Mouse (Mus musculus) midbrain, embryonic 11.5 days (tissue): ENCODE data around the gene Rai14. TPM values are rescaled to one million over a fixed set of nuclear protein-coding genes. Genes with fewer than 3 reads are reported as not detected.

Experiments used
- ATAC-seq: fragments of 200-750 bp; cut with Nextera tagmentation; 2 replicates; pipeline ENCODE4 v1.8.0; 2017; ENCODE audit warnings: moderate TSS enrichment, moderate library complexity; ENCODE audit not compliant: low FRiP score
- DNase-seq: peaks from one replicate; pipeline ENCODE4 v3.0.0; 2015; ENCODE audit warnings: low spot score; ENCODE audit errors: missing footprints
- H3K27ac ChIP-seq: fragments of 300-500 bp; sonication (generic); 2 replicates; pipeline ENCODE4 v1.5.1; 2014; ENCODE audit warnings: low read depth, low read length
- H3K27me3 ChIP-seq: fragments of 300-500 bp; sonication (generic); 2 replicates; pipeline ENCODE4 v1.6.1; 2014; ENCODE audit warnings: mild to moderate bottlenecking, low read length, moderate library complexity, mixed read lengths; ENCODE audit not compliant: control insufficient read depth, insufficient read depth
- H3K36me3 ChIP-seq: fragments of 300-500 bp; sonication (generic); 2 replicates; pipeline ENCODE4 v1.6.1; 2014; ENCODE audit warnings: mild to moderate bottlenecking, low read length, moderate library complexity, mixed read lengths; ENCODE audit not compliant: control insufficient read depth, insufficient read depth
- H3K4me1 ChIP-seq: fragments of 300-500 bp; sonication (generic); 2 replicates; pipeline ENCODE4 v1.6.1; 2014; ENCODE audit warnings: low read length; ENCODE audit not compliant: control insufficient read depth, insufficient read depth
- H3K4me2 ChIP-seq: fragments of 300-500 bp; sonication (generic); 2 replicates; pipeline ENCODE4 v1.6.1; 2014; ENCODE audit warnings: mild to moderate bottlenecking, moderate library complexity
- H3K4me3 ChIP-seq: fragments of 300-500 bp; sonication (generic); 2 replicates; pipeline ENCODE4 v1.5.1; 2014; ENCODE audit warnings: low read depth, low read length
- H3K9ac ChIP-seq: fragments of 300-500 bp; sonication (generic); 2 replicates; pipeline ENCODE4 v1.6.1; 2014; ENCODE audit warnings: low read length
- H3K9me3 ChIP-seq: fragments of 300-500 bp; sonication (generic); 2 replicates; pipeline ENCODE4 v1.6.1; 2016; ENCODE audit warnings: low read length; ENCODE audit not compliant: control insufficient read depth
- WGBS: fragments of 180-500 bp; shearing (Covaris S2); extraction: QIAGEN DNeasy Blood & Tissue Kit; methylation state at CpG from one replicate; pipeline ENCODE4 v1.1.7; 2014; 5-methylcytosine and 5-hydroxymethylcytosine counted together
- polyA plus RNA-seq: library from polyadenylated mRNA; unstranded; fragments of >200 nt; fragmentation: Nextera tagmentation; extraction: Ambion mirVana; gene quantifications from 2 replicates; pipeline ENCODE4 v1.2.1, GENCODE M21; 2014

The Rai14 gene
- polyA plus RNA-seq, 1 experiment from 2014 or later: 74.7 TPM

DNA sequence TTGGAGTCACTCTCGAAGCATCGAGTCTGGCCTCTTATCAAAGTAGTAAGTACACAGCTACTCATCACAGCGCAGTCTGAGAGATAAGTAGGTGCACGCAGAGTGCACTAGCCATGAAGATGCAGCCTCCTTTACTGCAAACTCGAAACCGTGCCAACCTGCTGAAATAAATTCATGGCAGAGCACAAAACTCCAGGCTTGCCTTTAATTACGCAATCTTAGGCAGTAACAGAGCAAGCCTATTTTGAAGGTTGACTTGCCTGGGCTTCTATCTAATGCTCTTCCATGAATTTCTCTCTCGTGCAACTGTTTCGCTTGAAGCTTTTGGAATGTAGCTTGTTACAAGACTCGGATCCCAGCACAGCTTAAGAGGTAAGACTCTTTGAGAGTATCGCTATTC is 25.1 kb downstream of the Rai14 start:
- no peaks in the 10 kb centered on the region for H3K4me1 ChIP-seq
- H3K36me3 ChIP-seq: peaks cover 3% of the 10 kb centered on the region; the same call in 1 of the 2 replicates
- 93% methylated on average over 11 of the region's 11 CpGs for WGBS
- H3K4me3 ChIP-seq: no peak overlapping the region
- no peak overlapping the region for H3K27ac ChIP-seq
- H3K9me3 ChIP-seq: no peaks in the 10 kb centered on the region
- H3K27me3 ChIP-seq: no peaks in the 10 kb centered on the region
- no peak overlapping the region for H3K4me2 ChIP-seq
- ATAC-seq (no peak), DNase-seq (no peak)
- H3K9ac ChIP-seq: no peak overlapping the region

GRCm38 (mm10) chr15:10688686-10689085 is 25.7 kb downstream of the Rai14 start:
- DNase-seq: no peak
- H3K4me3 ChIP-seq: no peak overlapping the region
- no peaks in the 10 kb centered on the region for H3K9me3 ChIP-seq
- WGBS: 86% methylated on average over 5 of the region's 5 CpGs
- H3K4me2 ChIP-seq: no peak overlapping the region
- peaks cover 3% of the 10 kb centered on the region; the same call in 1 of the 2 replicates for H3K36me3 ChIP-seq
- no peaks in the 10 kb centered on the region for H3K4me1 ChIP-seq
- no peak overlapping the region for H3K9ac ChIP-seq
- ATAC-seq: no peak
- H3K27ac ChIP-seq: no peak overlapping the region
- H3K27me3 ChIP-seq: no peaks in the 10 kb centered on the region

DNA sequence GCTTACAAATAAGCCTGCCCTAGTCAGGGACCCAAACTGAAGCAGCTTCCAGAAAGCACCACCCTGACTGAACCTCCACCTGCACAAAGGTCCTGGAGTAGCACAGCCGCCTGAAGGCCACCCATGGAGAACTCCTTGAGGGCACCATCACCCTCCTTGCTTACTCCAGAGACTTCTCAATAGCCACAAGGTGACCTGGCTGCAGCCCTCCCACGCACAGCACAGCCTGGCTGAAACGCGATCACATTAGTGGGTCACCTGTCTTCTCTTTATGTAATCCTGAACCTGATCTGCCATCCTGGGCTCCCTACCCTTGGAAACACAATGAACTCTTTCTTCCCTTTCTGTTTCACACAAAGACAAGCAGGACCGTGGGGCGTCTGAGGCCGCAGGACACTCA is 27.1 kb downstream of the Rai14 start:
- Histone ChIP-seq H3K36me3 (peaks cover 3% of the 10 kb centered on the region; the same call in 1 of the 2 replicates), H3K9me3 (no peaks in the 10 kb centered on the region), H3K9ac (no peak overlapping the region), H3K4me2 (no peak overlapping the region), H3K27ac (no peak overlapping the region), H3K27me3 (no peaks in the 10 kb centered on the region), H3K4me3 (no peak overlapping the region), H3K4me1 (no peaks in the 10 kb centered on the region)
- DNase-seq (no peak), ATAC-seq (no peak)
- 71% methylated on average over 7 of the region's 7 CpGs for WGBS

GRCm38 (mm10) chr15:10685692-10686430 is 28.6 kb downstream of the Rai14 start:
- WGBS: 93% methylated on average over 14 of the region's 14 CpGs
- ATAC-seq: no peak
- Histone ChIP-seq H3K4me2 (no peak overlapping the region), H3K4me1 (no peaks in the 10 kb centered on the region), H3K36me3 (peaks cover 3% of the 10 kb centered on the region; the same call in 1 of the 2 replicates), H3K9me3 (no peaks in the 10 kb centered on the region), H3K4me3 (no peak overlapping the region), H3K27me3 (no peaks in the 10 kb centered on the region), H3K9ac (no peak overlapping the region), H3K27ac (no peak overlapping the region)
- DNase-seq: no peak

DNA sequence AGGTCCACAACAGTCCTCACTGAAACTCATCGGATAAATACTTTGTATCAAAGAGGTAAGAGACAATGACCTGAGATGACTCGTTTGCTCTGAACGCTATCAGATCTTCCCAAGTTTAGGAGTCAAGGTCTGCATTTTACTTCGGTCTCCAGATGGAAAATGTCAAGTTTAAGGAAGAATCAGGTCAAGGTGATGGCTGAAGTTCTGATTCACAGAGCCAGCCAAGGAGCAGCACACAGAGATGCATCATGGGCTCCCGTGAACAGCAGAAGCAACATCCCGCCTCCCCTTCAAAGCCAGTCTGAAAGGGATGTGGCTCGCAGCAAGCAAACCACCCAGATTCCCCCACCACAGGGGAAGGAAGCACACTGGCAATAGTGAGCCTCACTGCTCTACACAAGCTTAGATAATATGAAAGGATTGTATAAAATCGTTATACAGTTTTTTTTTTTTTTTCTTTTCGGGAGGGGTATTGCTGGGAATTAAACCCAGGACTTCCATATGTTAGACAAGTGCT is 30.7 kb downstream of the Rai14 start:
- Histone ChIP-seq H3K9me3 (no peaks in the 10 kb centered on the region), H3K27ac (no peak overlapping the region), H3K36me3 (peaks cover 3% of the 10 kb centered on the region; the same call in 1 of the 2 replicates), H3K4me3 (no peak overlapping the region), H3K4me1 (no peaks in the 10 kb centered on the region), H3K27me3 (no peaks in the 10 kb centered on the region), H3K9ac (no peak overlapping the region), H3K4me2 (no peak overlapping the region)
- DNase-seq (no peak), ATAC-seq (no peak)
- 91% methylated on average over 9 of the region's 9 CpGs for WGBS

GRCm38 (mm10) chr15:10680514-10680913 is 33.9 kb downstream of the Rai14 start:
- no peak overlapping the region for H3K4me2 ChIP-seq
- WGBS: 95% methylated on average over 5 of the region's 5 CpGs

GRCm38 (mm10) chr15:10679571-10679970 is 34.9 kb downstream of the Rai14 start:
- no peaks in the 10 kb centered on the region for H3K4me1 ChIP-seq
- ATAC-seq: no peak
- H3K4me3 ChIP-seq: no peak overlapping the region
- H3K9ac ChIP-seq: no peak overlapping the region
- no peaks in the 10 kb centered on the region for H3K36me3 ChIP-seq
- no peak overlapping the region for H3K4me2 ChIP-seq
- 83% methylated on average over 4 of the region's 4 CpGs for WGBS
- H3K27ac ChIP-seq: no peak overlapping the region
- no peaks in the 10 kb centered on the region for H3K9me3 ChIP-seq
- no peak for DNase-seq
- H3K27me3 ChIP-seq: no peaks in the 10 kb centered on the region

More at GRCm38 (mm10) chr15:10680514-10680913, 33.9 kb downstream of the Rai14 start:
- H3K36me3 ChIP-seq: no peaks in the 10 kb centered on the region
- no peaks in the 10 kb centered on the region for H3K4me1 ChIP-seq
- no peaks in the 10 kb centered on the region for H3K27me3 ChIP-seq
- DNase-seq: no peak
- no peak overlapping the region for H3K27ac ChIP-seq
- ATAC-seq: no peak
- H3K9me3 ChIP-seq: no peaks in the 10 kb centered on the region
- H3K9ac ChIP-seq: no peak overlapping the region
- no peak overlapping the region for H3K4me3 ChIP-seq

GRCm38 (mm10) chr15:10675801-10676200 is 38.6 kb downstream of the Rai14 start:
- ATAC-seq: peak; percentile 61; the same call in 1 of the 2 replicates
- no peak overlapping the region for H3K4me3 ChIP-seq
- no peak overlapping the region for H3K4me2 ChIP-seq
- no peak overlapping the region for H3K9ac ChIP-seq
- H3K27ac ChIP-seq: no peak overlapping the region
- no peak for DNase-seq
- H3K36me3 ChIP-seq: no peaks in the 10 kb centered on the region
- H3K4me1 ChIP-seq: no peaks in the 10 kb centered on the region
- no peaks in the 10 kb centered on the region for H3K9me3 ChIP-seq
- WGBS: 82% methylated on average over 5 of the region's 5 CpGs
- no peaks in the 10 kb centered on the region for H3K27me3 ChIP-seq

- Histone ChIP-seq H3K4me2 (no peak overlapping the region), H3K36me3 (no peaks in the 10 kb centered on the region), H3K4me1 (0 out of 2 replicates have a peak, but pooled peaks cover 2% of the 10 kb centered on the region), H3K27me3 (no peaks in the 10 kb centered on the region), H3K4me3 (no peak overlapping the region), H3K9me3 (no peaks in the 10 kb centered on the region), H3K9ac (no peak overlapping the region), H3K27ac (no peak overlapping the region)
- ATAC-seq: no peak
- WGBS: 55% methylated on average over 5 of the region's 5 CpGs
- DNase-seq: no peak
These were observed 41.5 kb downstream of the Rai14 start for GRCm38 (mm10) chr15:10672880-10673279.
